Mouse (Mus musculus) spleen, adult 2 months (tissue): ENCODE measurements around the gene Hrh3.

Experiments
- CTCF ChIP-seq: fragments of 200-500 bp; IDR thresholded peaks from 2 replicates; pipeline ENCODE4 v1.5.1; 2011; ENCODE audit warnings: mild to moderate bottlenecking, inconsistent platforms; ENCODE audit not compliant: insufficient read depth, insufficient read length, insufficient replicate concordance; ENCODE audit errors: extremely low read depth
- POLR2A ChIP-seq: fragments of 200-500 bp; IDR thresholded peaks from 2 replicates; pipeline ENCODE4 v1.6.1; 2011; ENCODE audit warnings: low read depth, low read length, inconsistent platforms

- TF ChIP-seq CTCF, result no peak
- no peak for TF ChIP-seq POLR2A
Observed at GRCm38 (mm10) chr2:180126195-180126594, 21.9 kb upstream of the Hrh3 start.
